Mouse (Mus musculus) MEL (cell line): ENCODE results near the gene C1ra.
"Not testable (repeated sequence)": the region's sequence is repeated elsewhere in the genome, so short reads cannot be mapped to it uniquely, and the experiment has no call there.

Experiments
- CHD1 ChIP-seq: IDR thresholded peaks from 2 replicates; pipeline ENCODE4 v1.6.1; 2012; ENCODE audit warnings: low read depth, mild to moderate bottlenecking, inconsistent platforms, low read length, improper control_type of control experiment
- CTCF ChIP-seq, 3 experiments: IDR thresholded peaks in 2 of 3; conservative IDR thresholded peaks in 1 of 3; 2 replicates each; pipeline ENCODE4 v1.5.1; 2011 to 2012; ENCODE audit warnings: low read length in 3 of 3, low read depth in 2 of 3, mild to moderate bottlenecking in 2 of 3, improper control_type of control experiment in 1 of 3, inconsistent platforms in 1 of 3, mixed read lengths in 1 of 3, moderate library complexity in 1 of 3; ENCODE audit not compliant: control insufficient read depth in 1 of 3, insufficient read depth in 1 of 3, poor library complexity in 1 of 3, severe bottlenecking in 1 of 3
- MXI1 ChIP-seq: IDR thresholded peaks from 2 replicates; pipeline ENCODE4 v1.6.1; 2011; ENCODE audit warnings: mild to moderate bottlenecking, low read depth, low read length, improper control_type of control experiment
- TCF12 ChIP-seq: IDR thresholded peaks from 2 replicates; pipeline ENCODE4 v1.6.1; 2014; ENCODE audit warnings: low read depth, mild to moderate bottlenecking, inconsistent platforms, low read length, improper control_type of control experiment, moderate library complexity

DNA sequence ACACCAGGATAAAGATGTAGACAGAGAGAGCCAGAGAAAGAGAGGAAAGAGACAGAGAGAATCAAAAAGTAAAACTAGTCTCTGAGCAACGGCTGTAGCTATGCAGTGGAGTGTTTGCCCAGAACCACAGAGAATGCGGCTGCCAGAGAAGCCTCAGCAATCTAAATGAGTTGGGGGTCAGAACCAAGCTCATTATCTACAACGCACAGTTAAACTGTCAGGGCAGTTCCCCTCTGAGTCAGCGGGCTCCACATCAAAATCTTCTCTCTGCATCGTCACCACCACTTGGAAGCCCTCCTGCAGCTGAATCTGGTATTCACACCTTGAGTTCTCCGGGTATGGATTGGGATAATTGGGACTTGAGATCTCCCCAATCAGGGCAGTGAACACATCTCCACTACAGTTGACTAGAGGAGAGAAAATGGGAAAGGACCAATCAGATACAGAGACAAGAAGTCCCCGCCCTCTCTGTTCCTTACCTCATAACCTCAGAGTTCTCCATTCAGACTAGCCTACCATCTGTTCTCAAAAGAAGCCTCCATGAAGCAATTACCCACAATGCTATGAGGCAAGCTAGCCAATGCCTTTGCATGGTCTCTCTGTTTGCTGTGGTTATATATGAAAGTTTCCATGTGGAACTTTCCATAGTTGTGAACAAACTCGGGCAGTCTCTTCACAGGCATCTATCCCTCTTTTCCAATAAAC is 24.1 kb downstream of the C1ra start:
- TF ChIP-seq MXI1; CHD1; CTCF (IDR thresholded peaks at IDR 0.05 in 2 of 3, conservative IDR thresholded peaks at IDR 0.05 in 1 of 3; ENCODE audit: control insufficient read depth in 1 of 3, insufficient read depth in 1 of 3, low read depth in 2 of 3, low read length in 3 of 3, poor library complexity in 1 of 3, severe bottlenecking in 1 of 3): not testable (repeated sequence)
- TF ChIP-seq TCF12 = peak; percentile 69
